Mouse (Mus musculus): ENCODE data around the gene Cggbp1.
"Not testable (repeated sequence)": the region's sequence is repeated elsewhere in the genome, so short reads cannot be mapped to it uniquely, and the experiment has no call there.

Cggbp1 gene

DNA sequence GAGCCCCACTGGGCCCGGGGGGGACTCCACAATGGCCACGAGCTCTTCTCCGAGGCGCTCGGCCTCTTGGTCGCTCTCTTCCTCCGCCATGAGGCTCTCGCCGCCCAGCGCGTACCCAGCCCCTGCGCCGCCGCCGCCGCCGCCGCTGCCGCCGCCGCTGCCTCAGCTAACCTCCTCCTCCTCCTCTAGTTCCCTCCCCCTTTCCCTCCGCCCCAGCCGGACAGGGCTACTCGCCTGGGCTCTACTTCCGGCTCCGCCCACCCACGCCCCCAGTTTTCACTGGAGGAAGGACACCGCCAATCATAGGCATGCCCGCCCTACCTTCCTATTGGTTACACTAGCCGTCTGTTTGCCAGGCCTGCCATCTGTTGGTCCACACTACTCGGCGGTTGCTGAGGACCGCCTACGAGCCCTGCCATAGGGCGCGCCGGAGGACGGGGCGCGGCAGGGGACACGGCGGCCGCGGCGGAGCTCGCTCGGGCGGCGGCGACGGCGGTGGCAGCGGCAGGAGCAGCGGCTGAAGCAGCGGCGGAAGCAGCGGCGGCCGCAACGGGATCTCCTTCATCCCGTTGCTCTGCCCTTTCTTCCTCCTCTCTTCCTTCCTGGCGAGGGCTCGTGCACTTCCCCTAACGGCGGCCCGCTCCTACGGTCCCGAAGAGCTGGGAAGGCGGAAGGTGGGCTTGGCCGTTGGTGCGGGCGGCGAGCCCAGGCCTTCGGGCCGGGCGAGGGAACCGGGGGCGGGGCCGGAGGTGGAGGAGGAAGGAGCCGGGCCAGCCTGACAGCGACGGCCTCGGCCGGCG is at the start of gene Cggbp1, which contains the start of gene Zfp654:
TSS of gene Cggbp1 (plus strand) at position 434 of the 800 bp plus-strand sequence.
TSS of gene Zfp654 (minus strand) at position 90 of the 800 bp plus-strand sequence.
- peak; percentile 100 for DNase-seq

DNA sequence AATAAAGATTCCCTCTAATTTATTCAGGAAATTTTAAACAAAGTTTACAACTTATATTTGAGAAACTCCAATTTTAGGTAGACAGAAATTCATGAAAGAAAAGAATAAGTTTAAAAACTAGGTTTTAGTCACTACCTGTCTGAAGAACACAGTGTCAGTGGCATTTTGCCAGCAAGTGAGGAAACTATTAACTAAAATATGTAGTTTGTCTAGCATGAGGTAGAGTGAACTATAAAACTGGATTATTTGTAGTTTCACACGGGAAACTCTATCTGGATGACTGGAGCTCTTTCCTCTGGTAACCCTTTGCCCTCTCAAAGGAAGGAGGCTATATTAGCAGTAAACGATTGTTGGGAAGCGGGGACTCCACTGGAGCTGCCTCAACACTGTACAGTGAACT is 48.8 kb upstream of the Cggbp1 start:
- DNase-seq: no peak

DNA sequence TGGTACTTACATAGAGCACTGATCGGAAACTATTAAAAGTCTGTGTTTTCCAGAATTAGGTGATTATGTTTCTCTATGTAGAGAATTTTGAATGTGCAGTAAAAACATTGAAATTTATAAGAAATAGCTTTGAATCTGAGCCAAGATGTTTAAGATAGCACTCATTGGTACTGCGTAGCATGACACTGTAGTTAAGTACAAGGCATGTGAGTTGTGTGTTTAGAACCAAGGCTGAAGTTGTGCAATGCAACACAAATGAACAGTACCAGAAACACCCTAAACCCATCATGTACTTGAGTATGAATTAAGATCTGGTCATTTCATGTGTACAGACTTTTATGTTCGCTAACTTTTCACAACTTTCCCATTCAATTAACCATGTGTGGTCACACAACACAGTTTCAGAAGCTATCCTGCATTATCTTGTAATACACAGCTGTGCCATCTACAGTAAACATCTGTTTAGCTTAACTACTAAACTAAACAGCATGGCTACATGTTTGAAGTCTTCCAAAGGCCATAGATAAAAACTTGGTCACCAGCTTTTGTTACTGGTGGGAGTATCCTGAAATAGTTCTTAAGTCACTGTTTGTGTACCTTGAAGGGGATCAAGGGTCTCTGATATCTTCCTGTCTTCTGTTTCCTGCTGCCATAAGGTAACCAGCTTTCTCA is 34.6 kb upstream of the Cggbp1 start:
- no peak for DNase-seq

DNA sequence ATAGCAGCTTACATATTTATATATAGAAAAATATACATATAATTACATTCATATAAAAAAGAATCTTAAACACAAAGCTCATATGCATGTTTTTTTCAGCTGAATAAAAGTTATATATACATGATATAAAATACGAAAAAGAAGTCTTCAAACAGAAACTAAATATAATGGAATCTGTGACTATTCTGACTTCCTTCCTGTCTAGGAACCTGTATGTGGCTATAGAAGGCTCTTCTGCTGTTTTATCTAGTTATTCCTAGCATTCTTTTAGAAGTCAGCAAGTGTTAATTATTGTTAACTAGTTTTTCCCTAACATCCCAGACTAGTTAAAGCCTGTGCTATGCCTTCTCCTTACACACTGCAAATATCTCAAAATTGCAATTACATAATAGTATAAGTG is 27.9 kb upstream of the Cggbp1 start:
- DNase-seq: no peak

DNA sequence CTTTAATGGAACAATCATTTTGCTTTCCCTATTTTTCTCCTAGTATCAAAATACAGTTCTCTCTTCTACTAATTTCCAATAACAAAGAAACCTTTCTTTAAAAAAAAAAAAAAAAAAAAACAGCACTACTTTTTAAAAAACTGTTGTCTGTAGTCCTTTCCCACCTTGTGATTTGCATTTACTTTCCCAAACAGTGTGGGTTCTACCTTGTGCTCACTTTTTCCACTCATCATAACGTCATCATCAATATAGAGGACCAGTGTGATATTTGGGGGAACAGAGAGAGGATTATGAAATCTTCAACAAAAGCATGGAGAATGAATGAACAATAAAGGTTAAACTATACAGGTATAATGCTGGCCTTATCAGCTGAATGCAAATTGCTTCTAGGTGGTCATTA is 27.3 kb upstream of the Cggbp1 start:
- DNase-seq: no peak

DNA sequence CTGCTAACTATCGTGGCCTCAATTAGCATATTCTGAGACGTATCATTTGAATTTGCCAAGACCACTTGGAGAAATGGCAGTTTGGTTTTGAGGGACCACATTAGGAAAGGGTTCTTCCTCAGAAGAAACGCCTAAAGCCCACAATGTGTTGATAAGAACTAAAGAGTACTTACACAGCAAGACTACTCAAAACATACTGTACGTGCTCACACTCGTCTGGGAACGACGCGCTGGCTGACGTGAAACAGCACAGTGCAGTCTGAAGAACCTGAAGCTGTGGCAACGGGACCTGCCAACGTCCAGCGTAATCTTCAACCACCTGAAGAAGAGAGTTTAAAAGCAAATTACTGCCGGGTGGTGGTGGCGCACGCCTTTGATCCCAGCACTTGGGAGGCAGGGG is 21.5 kb upstream of the Cggbp1 start:
- DNase-seq: peak; percentile 6 to 39

DNA sequence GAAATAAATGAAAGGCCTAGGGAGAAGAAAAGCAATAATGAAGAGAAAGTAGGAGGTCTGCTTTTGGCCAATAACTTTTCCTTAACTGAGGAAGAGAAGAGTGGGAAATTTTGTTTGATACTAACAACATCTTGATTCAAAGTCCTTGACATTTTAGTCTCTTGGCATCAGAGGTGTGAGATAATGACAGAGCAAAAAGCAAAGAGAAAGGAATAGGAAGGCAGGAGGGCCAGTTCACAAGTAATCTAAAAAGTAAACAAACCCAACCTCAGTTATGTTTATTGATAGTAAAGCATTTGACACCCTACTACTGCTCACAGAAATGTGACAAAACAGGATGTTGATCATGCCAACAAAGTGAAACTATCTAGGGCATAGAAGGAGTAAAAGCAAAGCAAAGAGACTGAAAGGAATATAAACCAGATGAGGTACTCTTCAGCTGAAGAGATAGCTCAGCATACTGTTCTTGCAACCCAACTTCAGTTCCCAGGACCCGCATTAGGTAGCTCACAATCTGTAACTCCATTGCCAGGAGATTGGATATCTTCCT is 15.7 kb upstream of the Cggbp1 start:
- DNase-seq: no peak

DNA sequence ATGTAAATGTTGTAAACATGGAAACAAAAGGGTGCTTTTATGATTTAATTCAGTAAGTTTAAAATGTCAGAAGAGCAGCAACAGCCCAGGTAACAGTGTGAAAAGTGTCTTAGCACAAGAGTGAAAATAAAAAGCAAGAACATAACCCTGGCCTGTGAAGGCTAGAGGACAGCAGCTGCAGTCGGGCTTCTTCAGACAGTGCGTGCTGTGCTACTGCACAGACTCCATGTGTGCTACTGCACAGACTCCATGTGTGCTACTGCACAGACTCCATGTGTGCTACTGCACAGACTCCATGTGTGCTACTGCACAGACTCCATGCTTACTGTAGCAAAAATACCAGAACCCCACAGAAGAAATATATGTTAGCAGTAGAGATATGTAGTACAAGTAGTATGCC is 15.1 kb upstream of the Cggbp1 start:
- no peak for DNase-seq

DNA sequence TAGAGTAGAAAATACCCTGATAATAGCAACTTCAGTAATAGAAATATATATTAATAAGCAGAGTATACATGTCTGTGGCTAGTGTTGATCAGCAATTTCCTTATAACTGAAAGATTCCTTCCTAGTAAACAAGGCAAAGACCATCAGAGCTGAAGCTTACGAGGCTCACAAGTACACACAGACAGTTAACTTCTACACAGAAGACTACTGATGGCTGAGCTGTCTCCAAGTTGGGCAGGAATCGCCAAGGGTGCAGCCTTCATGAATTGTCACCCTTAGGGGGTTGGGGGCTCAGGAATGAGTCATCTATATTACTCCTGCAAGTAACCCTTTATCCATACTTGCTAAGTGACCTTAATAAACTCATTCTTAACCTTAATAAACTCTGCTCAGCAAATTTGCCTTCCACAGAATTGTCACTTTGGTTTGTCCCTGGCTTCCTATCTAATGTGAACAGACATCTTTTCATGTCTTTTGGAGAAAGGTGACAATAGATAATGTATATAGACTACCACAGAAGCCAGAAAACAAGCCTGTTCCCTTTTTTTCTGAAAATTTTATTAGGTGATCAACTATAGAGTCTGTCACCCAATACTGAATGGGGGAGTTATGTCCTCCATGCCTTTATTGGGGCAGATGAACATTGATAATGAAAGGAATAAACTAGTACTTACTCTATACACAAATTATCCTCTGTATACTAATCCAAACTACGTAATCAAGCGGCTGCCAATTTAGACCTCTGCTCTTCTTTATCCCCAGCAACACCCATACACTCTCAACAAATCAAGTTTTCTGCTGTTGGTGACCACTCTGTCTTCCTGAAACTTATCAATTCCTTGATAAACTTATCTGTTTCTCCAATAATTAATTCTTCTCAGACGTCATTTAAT is 10.1 kb upstream of the Cggbp1 start:
- no peak for DNase-seq

DNA sequence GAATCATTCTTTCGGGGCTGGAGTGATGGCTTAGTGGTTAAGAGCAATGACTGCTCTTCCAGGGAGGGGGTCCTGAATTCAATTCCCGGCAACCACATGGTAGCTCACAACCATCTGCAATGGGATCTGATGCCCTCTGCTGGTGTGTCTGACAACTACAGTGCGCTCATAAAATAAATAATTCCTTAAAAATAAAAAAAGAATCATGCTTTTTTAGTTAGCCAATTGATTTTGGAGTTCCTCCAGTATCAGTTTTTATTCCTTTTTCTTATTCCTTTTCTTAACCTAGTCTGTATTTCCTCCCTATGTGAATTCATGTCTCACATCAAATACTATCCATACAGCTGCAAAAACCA is 9.4 kb upstream of the Cggbp1 start:
- no peak for DNase-seq

DNA sequence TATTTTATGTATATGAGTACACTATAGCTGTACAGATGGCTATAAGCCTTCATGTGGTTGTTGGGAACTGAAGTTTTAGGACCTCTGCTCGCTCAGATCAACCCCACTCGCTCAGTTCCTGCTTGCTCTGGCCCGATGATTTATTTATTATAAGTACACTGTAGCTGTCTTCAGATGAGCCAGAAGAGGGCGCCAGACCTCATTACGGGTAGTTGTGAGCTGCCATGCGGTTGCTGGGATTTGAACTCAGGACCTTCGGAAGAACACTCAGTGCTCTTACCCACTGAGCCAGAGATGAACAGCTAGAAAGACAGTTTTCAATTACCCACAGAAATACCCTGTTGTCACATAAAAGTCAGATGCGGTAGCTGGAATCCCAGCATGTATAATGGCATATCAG is 5.8 kb upstream of the Cggbp1 start:
- peak in 1 of 2 experiments; percentile 23 for DNase-seq

DNA sequence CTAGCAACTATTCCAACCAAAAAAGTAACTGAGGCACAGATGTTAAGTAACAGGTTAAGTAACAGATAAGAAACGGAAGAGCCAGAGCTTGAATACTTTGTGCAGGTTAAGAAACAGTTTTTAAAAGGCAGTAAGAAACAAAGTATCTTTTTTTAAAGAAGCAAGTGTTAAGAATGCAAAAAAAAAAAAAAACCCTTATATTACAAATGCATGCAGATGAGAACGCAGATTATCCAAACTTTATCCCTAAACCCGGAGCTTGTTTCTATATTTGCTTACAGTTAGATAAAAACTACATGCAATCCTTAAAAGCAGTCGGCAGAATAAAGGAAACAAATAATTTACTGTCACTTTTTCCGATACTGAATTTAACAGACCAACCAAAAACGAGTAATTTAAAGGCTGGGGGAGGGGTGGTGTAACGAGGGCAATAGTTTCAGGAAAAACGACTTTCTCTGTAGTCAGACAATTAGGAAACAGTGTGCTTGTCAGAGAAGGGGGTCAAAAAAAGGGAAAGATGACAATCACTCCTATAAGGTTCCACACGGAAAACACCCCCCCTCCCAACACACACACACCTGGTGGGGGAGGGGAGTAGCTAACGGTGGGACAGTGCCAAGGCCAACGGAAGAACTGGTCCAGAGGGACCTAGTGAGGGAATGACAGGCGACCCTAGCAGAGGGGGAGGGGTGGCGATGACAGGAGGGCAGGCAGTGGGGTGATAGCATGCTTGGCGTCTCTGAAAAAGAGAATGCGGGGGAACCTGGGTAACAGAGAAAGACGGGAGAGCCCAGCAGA is 1.3 kb upstream of the Cggbp1 start:
- peak; percentile 37 to 46 for DNase-seq

DNA sequence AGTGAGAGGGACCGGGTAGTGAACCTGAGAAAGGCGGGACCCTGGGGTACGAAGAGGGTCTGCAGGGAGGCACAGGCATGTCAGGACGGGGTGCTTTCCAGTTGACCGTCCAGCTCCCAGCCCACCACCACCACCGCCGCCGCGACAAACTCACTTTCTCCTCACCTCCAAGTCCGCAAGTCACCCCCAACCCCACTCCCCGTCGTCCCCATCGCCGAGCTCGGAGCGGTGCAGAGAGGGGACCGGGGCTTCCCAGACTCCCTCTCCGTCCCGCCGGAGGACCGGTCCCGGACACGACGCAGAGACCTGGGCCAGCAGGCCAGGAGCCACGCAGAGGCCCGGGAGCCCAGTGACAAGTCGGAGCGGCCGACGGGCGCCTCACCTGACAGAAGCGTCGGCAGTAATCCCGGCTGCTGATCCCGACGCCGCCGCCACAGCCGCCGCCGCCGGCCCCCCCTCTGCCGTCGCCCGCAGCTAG is 672 bp upstream of the Cggbp1 start:
- DNase-seq: no peak

DNA sequence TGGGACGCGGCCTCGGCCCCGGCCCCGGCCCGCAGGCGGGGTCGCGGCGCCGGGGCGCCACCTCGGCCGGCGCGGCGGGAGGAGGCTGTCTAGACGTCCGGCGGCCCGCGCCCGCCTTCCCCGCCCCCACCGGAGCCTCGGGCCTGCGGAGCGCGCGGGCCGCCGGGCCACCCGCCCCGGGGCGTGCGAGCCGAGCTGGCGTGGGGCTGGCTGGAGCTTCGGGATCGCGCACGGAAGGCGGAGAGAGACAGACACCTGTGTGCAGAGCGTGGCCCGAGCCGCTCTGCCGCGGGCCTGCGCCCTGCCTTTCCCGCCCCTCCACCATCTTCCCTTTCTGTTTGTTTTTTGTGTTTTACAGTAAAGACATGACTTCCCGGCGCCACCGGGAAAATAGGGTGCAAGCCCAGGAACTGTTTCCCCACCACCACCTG is 660 bp downstream of the Cggbp1 start:
- peak; percentile 53 to 54 for DNase-seq

DNA sequence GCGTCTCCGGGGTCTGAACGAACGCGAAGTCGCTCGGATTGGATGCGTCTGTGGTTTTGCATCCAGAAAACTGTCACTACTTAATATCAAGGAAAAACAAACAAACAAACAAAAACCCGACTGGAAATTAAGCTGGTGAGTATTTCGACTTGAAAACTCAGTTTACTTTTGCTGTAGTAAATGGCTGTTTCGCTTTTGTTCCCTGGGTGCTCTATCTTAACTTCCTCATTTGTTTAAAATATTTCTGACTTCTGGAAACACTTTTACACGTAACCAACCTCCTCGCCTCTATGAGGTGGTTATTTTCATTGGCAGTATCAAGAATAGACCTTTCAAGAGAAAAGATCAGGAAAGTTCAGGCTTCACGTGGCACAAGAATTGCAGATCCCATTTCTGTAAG is 1.1 kb downstream of the Cggbp1 start:
- DNase-seq: no peak

DNA sequence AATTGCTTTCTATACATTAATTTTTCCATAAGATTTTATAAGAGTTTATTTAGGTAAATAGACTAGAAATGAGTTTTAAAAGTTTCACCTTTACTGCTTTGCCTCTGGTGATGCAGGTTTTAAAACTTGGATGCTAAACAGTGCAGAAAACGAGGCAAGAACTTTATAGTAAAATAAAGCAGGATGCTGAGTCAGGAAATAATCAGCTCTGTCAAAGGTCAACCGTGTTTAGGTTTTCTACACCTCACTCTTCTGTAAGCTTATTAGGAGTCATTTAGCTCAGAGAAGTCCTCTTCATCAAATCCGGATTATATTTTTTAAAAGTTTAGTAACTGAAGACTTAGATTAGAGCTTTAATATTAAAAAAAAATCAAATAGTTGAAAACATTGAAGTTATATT is 5.2 kb downstream of the Cggbp1 start:
- DNase-seq: no peak

DNA sequence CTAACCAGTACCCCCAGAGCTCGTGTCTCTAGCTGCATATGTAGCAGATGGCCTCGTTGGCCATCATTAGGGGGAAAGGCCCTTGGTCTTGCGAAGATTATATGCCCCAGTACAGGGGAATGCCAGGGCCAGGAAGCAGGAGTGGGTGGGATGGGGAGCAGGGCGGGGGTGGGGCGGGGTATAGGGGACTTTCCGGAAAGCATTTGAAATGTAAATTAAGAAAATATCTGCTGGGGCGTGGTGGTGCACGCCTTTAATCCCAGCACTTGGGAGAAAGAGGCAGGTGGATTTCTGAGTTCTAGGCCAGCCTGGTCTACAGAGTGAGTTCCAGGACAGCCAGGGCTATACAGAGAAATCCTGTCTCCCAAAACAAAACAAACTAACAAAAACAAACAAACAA is 14.0 kb downstream of the Cggbp1 start:
- not testable (repeated sequence) for DNase-seq

DNA sequence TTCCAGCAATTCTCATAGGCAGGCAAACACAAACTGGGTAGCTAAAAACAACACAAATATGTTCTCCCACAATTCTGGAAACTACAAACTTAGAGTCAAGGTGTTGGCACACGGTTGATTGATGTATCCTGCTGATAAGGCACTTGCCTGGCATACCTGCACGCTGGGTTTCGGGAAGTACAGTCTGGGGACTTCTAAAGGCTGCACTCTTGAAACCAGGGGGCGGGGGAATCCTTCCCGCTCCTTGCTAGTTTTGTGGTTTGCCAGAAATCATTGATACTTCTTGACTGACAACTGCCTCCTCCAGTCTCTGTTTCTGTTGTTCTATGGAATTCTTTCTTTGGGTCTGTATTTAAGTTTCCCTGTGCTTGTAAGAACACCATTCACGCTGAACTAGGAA is 16.8 kb downstream of the Cggbp1 start:
- DNase-seq: no peak

DNA sequence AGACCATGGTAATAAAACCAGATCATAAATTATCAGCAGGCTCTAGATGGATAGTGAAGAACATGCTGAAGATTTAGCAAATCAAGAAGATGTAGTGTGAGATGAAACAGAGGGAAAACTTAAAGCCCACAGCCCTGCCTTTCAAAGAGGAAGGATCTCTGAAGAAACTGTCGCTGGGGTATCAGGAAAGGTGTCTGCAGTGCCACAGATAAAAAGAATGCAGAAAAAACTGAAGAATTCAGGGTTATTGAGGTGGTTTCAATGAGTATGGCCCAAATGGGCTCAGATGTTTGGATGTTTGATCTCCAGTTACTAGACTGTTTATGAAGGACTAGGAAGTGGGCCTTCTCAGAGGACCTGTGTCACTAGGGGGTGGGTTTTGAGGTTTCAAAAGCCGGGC is 17.8 kb downstream of the Cggbp1 start:
- no peak for DNase-seq

DNA sequence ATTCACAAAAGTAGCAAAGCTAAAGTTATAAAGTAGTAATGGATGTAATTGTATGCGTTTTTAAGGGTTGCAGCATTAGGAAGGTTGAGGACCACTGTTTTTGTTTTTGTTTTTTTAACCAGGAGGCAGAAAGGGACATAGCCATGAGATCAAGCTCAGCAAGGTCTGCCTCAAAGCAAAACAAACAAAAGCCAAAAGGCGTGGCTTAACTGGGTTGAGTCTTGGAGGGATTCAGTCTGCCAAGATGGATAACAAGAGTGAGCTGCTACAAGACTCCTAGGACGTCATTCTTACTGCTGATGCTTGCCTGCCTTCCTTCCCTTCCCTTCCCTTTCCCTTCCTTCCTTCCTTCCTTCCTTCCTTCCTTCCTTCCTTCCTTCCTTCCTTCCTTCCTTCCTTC is 20.5 kb downstream of the Cggbp1 start:
- peak in 1 of 2 experiments; percentile 29 for DNase-seq

DNA sequence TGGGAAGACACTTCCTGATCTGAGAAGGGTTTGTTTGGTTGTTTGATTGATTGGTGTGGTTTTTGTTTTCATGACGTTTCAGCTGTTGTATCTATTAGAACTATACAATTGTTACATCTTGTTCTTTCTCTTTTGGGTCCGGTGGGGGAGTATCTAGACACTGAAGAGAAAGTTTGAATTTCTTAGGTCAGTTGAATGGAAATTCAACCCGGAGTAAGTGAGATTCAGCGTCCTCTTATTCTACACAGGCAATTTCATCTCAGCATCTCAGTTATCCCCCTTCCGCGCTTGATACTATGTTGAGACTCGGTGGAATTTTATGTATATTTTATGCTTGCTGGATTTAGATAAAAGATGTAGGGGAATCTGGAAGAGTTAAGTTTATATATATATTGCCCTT is 21.0 kb downstream of the Cggbp1 start:
- DNase-seq: no peak
